ENCODE assay signal across 18 mouse cellular contexts in the genomic region with DNA sequence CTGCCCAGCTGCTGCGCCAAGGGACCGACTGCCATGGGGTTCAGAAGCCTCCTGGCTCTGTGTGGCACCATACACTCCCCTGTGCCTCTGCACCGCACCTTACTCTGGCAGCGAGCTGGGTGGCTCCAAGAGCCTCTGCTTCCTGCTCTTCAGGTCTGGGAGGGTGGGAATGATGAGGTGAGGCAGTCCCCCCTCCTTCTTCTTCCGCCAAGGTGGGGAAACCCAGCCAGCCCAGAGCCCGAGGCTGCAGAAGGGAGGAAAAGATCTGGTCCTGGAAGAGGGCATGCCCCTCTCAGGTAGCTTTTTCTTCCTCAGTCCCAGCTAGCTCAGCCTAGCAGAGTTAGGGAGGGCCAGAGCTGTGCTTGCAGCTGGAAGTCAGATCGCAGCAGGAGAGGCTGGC. TPM values are rescaled to one million over a fixed set of nuclear protein-coding genes. Genes with fewer than 3 reads are reported as not detected.
"Had no signal": no experiment of that assay in that cellular context is flagged by ENCODE, and none has a peak within 500 bp of the region (broad histone marks: within the 10 kb centered on the region; RNA-seq: fewer than 3 reads in every experiment).

A gene (minus strand): TSS at position 101 of the 400 bp plus-strand sequence.

- H3K4me3 ChIP-seq: midbrain, embryonic 10.5 days; midbrain, embryonic 12.5 days; neural tube, embryonic 12.5 days; stomach, embryonic 15.5 days had no signal

- H3K9me3 ChIP-seq: midbrain, embryonic 10.5 days; midbrain, embryonic 12.5 days; neural tube, embryonic 12.5 days; stomach, embryonic 15.5 days had no signal

- DNase-seq: lung, adult 18-20 months; lung, embryonic 14.5 days; lung, postnatal 10 days; lung, postnatal 4 days; midbrain, embryonic 14.5 days; right cerebral cortex, postnatal 14 days; thymus, adult 2 months; thymus, postnatal 25 days; thymus, postnatal 4 days had no signal

- H3K4me1 ChIP-seq: midbrain, embryonic 10.5 days; midbrain, embryonic 12.5 days; stomach, embryonic 15.5 days had no signal

- H3K27me3 ChIP-seq: midbrain, embryonic 12.5 days; neural tube, embryonic 12.5 days; stomach, embryonic 15.5 days had no signal

- H3K4me2 ChIP-seq: lung, embryonic 14.5 days; midbrain, embryonic 12.5 days; neural tube, embryonic 12.5 days; stomach, embryonic 15.5 days had no signal

- H3K36me3 ChIP-seq: midbrain, embryonic 10.5 days; midbrain, embryonic 12.5 days; neural tube, embryonic 12.5 days; stomach, embryonic 15.5 days had no signal

- H3K9ac ChIP-seq: liver, embryonic 14.5 days; lung, embryonic 14.5 days; midbrain, embryonic 12.5 days; neural tube, embryonic 12.5 days; stomach, embryonic 15.5 days had no signal

- H3K27ac ChIP-seq: liver, embryonic 14.5 days; midbrain, embryonic 10.5 days; midbrain, embryonic 12.5 days; neural tube, embryonic 12.5 days; stomach, embryonic 15.5 days had no signal

RNA-seq across cellular contexts. Expression of the gene that starts here (rescaled TPM):
- polyA plus RNA-seq: liver, embryonic 14.5 days; liver, embryonic 16.5 days; lung, embryonic 14.5 days; lung, embryonic 16.5 days; midbrain, embryonic 10.5 days; midbrain, embryonic 12.5 days; midbrain, embryonic 14.5 days; midbrain, postnatal 0 days; neural tube, embryonic 12.5 days; spleen, adult 2 months had no signal
